Mouse (Mus musculus) lung, postnatal 0 days (tissue): Measurements from ENCODE around the gene Hspb1.

Experiments
- CTCF ChIP-seq: IDR thresholded peaks from 2 replicates; pipeline ENCODE4 v1.5.1; 2016; ENCODE audit warnings: antibody characterized with exemption, mild to moderate bottlenecking
- EP300 ChIP-seq: IDR thresholded peaks from 2 replicates; pipeline ENCODE4 v1.6.1; 2016; ENCODE audit warnings: antibody characterized with exemption, mild to moderate bottlenecking, control low read depth

DNA sequence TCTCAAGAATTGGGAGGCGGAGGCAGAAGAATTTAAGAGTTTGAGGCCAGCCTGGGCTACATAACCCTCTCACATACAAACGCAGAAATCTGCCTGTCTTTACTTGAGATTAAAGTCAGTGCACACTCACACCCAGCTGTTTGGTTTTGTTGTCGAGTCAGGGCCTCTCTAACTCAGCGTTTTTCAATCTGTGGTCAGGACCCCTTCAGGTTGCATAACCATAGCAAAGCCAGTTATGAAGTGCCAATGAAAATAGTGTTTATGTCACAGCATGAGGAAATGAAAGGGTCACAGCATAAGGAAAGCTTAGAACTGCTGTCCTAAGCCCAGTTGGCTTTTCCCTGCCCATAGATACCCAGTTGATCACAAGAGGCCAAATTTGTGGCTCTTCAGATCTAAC, 19.1 kb downstream of the Hspb1 start:
- TF ChIP-seq CTCF = no peak
- TF ChIP-seq EP300 = peak; percentile 83
